Mouse (Mus musculus): ENCODE results near the gene Cntnap2. TPM values are rescaled to one million over a fixed set of nuclear protein-coding genes. Genes with fewer than 3 reads are reported as not detected.
"Not testable (repeated sequence)": the region's sequence is repeated elsewhere in the genome, so short reads cannot be mapped to it uniquely, and the experiment has no call there.

Gene Cntnap2
- polyA plus RNA-seq, 1 experiment from 2014 or later = 50.9 TPM

GRCm38 (mm10) chr6:47181372-47181771, 2122.2 kb downstream of the Cntnap2 start:
- H3K27ac ChIP-seq (replicated peaks); H3K4me3 ChIP-seq; H3K36me3 ChIP-seq; H3K4me1 ChIP-seq (replicated peaks); H3K27me3 ChIP-seq; H3K9me3 ChIP-seq; ATAC-seq (ENCODE audit: low read depth); H3K9ac ChIP-seq; H3K4me2 ChIP-seq: not testable (repeated sequence)
- WGBS = 45% methylated on average over 5 of the region's 5 CpGs

GRCm38 (mm10) chr6:47182252-47182651, 2123.1 kb downstream of the Cntnap2 start:
- H3K9ac ChIP-seq = no peak overlapping the region
- H3K4me2 ChIP-seq = no peak overlapping the region
- peaks cover 5% of the 10 kb centered on the region for H3K4me1 ChIP-seq (replicated peaks)
- WGBS = 76% methylated on average over 2 of the region's 2 CpGs
- H3K9me3 ChIP-seq = no peaks in the 10 kb centered on the region
- no peaks in the 10 kb centered on the region for H3K27me3 ChIP-seq
- ATAC-seq (ENCODE audit: low read depth) = no peak
- H3K27ac ChIP-seq (replicated peaks) = no peak overlapping the region
- no peaks in the 10 kb centered on the region for H3K36me3 ChIP-seq
- no peak overlapping the region for H3K4me3 ChIP-seq

GRCm38 (mm10) chr6:47182756-47183155, 2123.6 kb downstream of the Cntnap2 start:
- 70% methylated on average over 1 of the region's 1 CpGs for WGBS
- Histone ChIP-seq H3K27me3 (no peaks in the 10 kb centered on the region), H3K9ac (no peak overlapping the region), H3K36me3 (no peaks in the 10 kb centered on the region), H3K4me1 (replicated peaks) (peaks cover 5% of the 10 kb centered on the region), H3K4me3 (no peak overlapping the region), H3K27ac (replicated peaks) (no peak overlapping the region), H3K9me3 (no peaks in the 10 kb centered on the region), H3K4me2 (no peak overlapping the region)
- no peak for ATAC-seq (ENCODE audit: low read depth)

- H3K4me1 ChIP-seq (replicated peaks); H3K4me3 ChIP-seq; H3K27me3 ChIP-seq; H3K9me3 ChIP-seq; ATAC-seq (ENCODE audit: low read depth); H3K36me3 ChIP-seq; H3K4me2 ChIP-seq; H3K9ac ChIP-seq; H3K27ac ChIP-seq (replicated peaks): not testable (repeated sequence)
These were observed 2124.7 kb downstream of the Cntnap2 start for GRCm38 (mm10) chr6:47183850-47184249.

- Histone ChIP-seq H3K27me3 (no peaks in the 10 kb centered on the region), H3K4me1 (replicated peaks) (peaks cover 11% of the 10 kb centered on the region), H3K4me3 (no peak overlapping the region), H3K4me2 (no peak overlapping the region), H3K9me3 (no peaks in the 10 kb centered on the region), H3K36me3 (no peaks in the 10 kb centered on the region), H3K27ac (replicated peaks) (no peak overlapping the region), H3K9ac (no peak overlapping the region)
- WGBS = 63% methylated on average over 7 of the region's 7 CpGs
- ATAC-seq (ENCODE audit: low read depth) = no peak
These were observed 2129.0 kb downstream of the Cntnap2 start for GRCm38 (mm10) chr6:47188193-47188592.

- not testable (repeated sequence) for H3K36me3 ChIP-seq; H3K27ac ChIP-seq (replicated peaks); H3K4me2 ChIP-seq; H3K4me3 ChIP-seq; H3K27me3 ChIP-seq; H3K9me3 ChIP-seq; H3K9ac ChIP-seq; ATAC-seq (ENCODE audit: low read depth)
- WGBS = 88% methylated on average over 6 of the region's 6 CpGs
- H3K4me1 ChIP-seq (replicated peaks) = peaks cover 11% of the 10 kb centered on the region
These were observed 2129.4 kb downstream of the Cntnap2 start for GRCm38 (mm10) chr6:47188596-47188995.

- no peak for ATAC-seq (ENCODE audit: low read depth)
- H3K36me3 ChIP-seq = no peaks in the 10 kb centered on the region
- H3K4me3 ChIP-seq = no peak overlapping the region
- no peaks in the 10 kb centered on the region for H3K9me3 ChIP-seq
- no peaks in the 10 kb centered on the region for H3K27me3 ChIP-seq
- 76% methylated on average over 7 of the region's 7 CpGs for WGBS
- no peak overlapping the region for H3K27ac ChIP-seq (replicated peaks)
- H3K4me1 ChIP-seq (replicated peaks) = 0 out of 2 replicates have a peak, but pooled peaks cover 6% of the 10 kb centered on the region
- H3K4me2 ChIP-seq = no peak overlapping the region
- H3K9ac ChIP-seq = no peak overlapping the region
These were observed 2131.1 kb downstream of the Cntnap2 start for GRCm38 (mm10) chr6:47190282-47190681.

GRCm38 (mm10) chr6:47191277-47191800, 2132.2 kb downstream of the Cntnap2 start:
- 23% methylated on average over 7 of the region's 7 CpGs for WGBS
- Histone ChIP-seq H3K4me2 (0 out of 2 replicates have a peak overlapping the region, but pooled peaks have one; percentile 11), H3K4me3 (no peak overlapping the region), H3K9ac (no peak overlapping the region), H3K4me1 (replicated peaks) (0 out of 2 replicates have a peak, but pooled peaks cover 6% of the 10 kb centered on the region), H3K27ac (replicated peaks) (no peak overlapping the region), H3K36me3 (no peaks in the 10 kb centered on the region), H3K9me3 (no peaks in the 10 kb centered on the region), H3K27me3 (no peaks in the 10 kb centered on the region)
- ATAC-seq (ENCODE audit: low read depth) = no peak

GRCm38 (mm10) chr6:47191940-47192339, 2132.8 kb downstream of the Cntnap2 start:
- no peak overlapping the region for H3K4me2 ChIP-seq
- no peaks in the 10 kb centered on the region for H3K36me3 ChIP-seq
- H3K27ac ChIP-seq (replicated peaks) = no peak overlapping the region
- no peaks in the 10 kb centered on the region for H3K27me3 ChIP-seq
- H3K9ac ChIP-seq = no peak overlapping the region
- ATAC-seq (ENCODE audit: low read depth) = no peak
- no peak overlapping the region for H3K4me3 ChIP-seq
- no peaks in the 10 kb centered on the region for H3K9me3 ChIP-seq
- H3K4me1 ChIP-seq (replicated peaks) = 0 out of 2 replicates have a peak, but pooled peaks cover 6% of the 10 kb centered on the region
- 87% methylated on average over 10 of the region's 10 CpGs for WGBS

- no peak overlapping the region for H3K4me3 ChIP-seq
- no peaks in the 10 kb centered on the region for H3K9me3 ChIP-seq
- no peak overlapping the region for H3K4me2 ChIP-seq
- H3K4me1 ChIP-seq (replicated peaks) = 0 out of 2 replicates have a peak, but pooled peaks cover 6% of the 10 kb centered on the region
- WGBS = 70% methylated on average over 9 of the region's 9 CpGs
- H3K36me3 ChIP-seq = no peaks in the 10 kb centered on the region
- no peak for ATAC-seq (ENCODE audit: low read depth)
- H3K27me3 ChIP-seq = no peaks in the 10 kb centered on the region
- H3K9ac ChIP-seq = no peak overlapping the region
- H3K27ac ChIP-seq (replicated peaks) = no peak overlapping the region
These were observed 2133.3 kb downstream of the Cntnap2 start for GRCm38 (mm10) chr6:47192478-47192877.

GRCm38 (mm10) chr6:47197570-47197969, 2138.4 kb downstream of the Cntnap2 start:
- Histone ChIP-seq H3K9me3 (no peaks in the 10 kb centered on the region), H3K4me3 (no peak overlapping the region), H3K9ac (no peak overlapping the region), H3K4me2 (no peak overlapping the region), H3K27ac (replicated peaks) (peak overlapping the region; percentile 46; the same call in 1 of the 2 replicates), H3K4me1 (replicated peaks) (peaks cover 1% of the 10 kb centered on the region; the same call in 1 of the 2 replicates), H3K36me3 (no peaks in the 10 kb centered on the region), H3K27me3 (no peaks in the 10 kb centered on the region)
- no peak for ATAC-seq (ENCODE audit: low read depth)

- ATAC-seq (ENCODE audit: low read depth) = no peak
- no peak overlapping the region for H3K4me3 ChIP-seq
- H3K9ac ChIP-seq = no peak overlapping the region
- H3K4me1 ChIP-seq (replicated peaks) = no peaks in the 10 kb centered on the region; the same call in 1 of the 2 replicates
- H3K27ac ChIP-seq (replicated peaks) = no peak overlapping the region
- no peaks in the 10 kb centered on the region for H3K36me3 ChIP-seq
- H3K9me3 ChIP-seq = no peaks in the 10 kb centered on the region
- H3K27me3 ChIP-seq = no peaks in the 10 kb centered on the region
- no peak overlapping the region for H3K4me2 ChIP-seq
These were observed 2141.5 kb downstream of the Cntnap2 start for GRCm38 (mm10) chr6:47200671-47201070.

GRCm38 (mm10) chr6:47208031-47208430, 2148.9 kb downstream of the Cntnap2 start:
- Histone ChIP-seq H3K4me2 (no peak overlapping the region), H3K4me3 (no peak overlapping the region), H3K4me1 (replicated peaks) (no peaks in the 10 kb centered on the region), H3K9ac (no peak overlapping the region), H3K27ac (replicated peaks) (no peak overlapping the region), H3K27me3 (no peaks in the 10 kb centered on the region), H3K36me3 (no peaks in the 10 kb centered on the region), H3K9me3 (no peaks in the 10 kb centered on the region)
- no peak for ATAC-seq (ENCODE audit: low read depth)
- 68% methylated on average over 1 of the region's 1 CpGs for WGBS

All from neural tube, embryonic 13.5 days (tissue).